Mouse (Mus musculus) megakaryocyte, embryonic 14.5 days (primary cell): ENCODE data around the gene Esyt2.

ENCODE experiments used
- FLI1 ChIP-seq: IDR thresholded peaks from 2 replicates; pipeline ENCODE4 v1.6.1; 2012; ENCODE audit warnings: low read length, inconsistent platforms, mixed read lengths
- GATA1 ChIP-seq: IDR thresholded peaks from 3 replicates; pipeline ENCODE4 v1.6.1; 2012; ENCODE audit warnings: mixed read lengths, low read length, inconsistent platforms, borderline replicate concordance

- TF ChIP-seq GATA1, result no peak
- no peak for TF ChIP-seq FLI1
Observed at GRCm38 (mm10) chr12:116236658-116237057, 44.3 kb upstream of the Esyt2 start.
